Mouse (Mus musculus) thymus, postnatal 14 days (tissue): ENCODE data around the gene Sbf2.
"Not testable (repeated sequence)": the region's sequence is repeated elsewhere in the genome, so short reads cannot be mapped to it uniquely, and the experiment has no call there.

Experiments used
- DNase-seq: peaks from one replicate; pipeline ENCODE4 v3.0.0; 2021

Sbf2 gene

GRCm38 (mm10) chr7:110629892-110630666 lies 15.4 kb upstream of the Sbf2 start:
- DNase-seq, result peak; percentile 84

- no peak for DNase-seq
Measured at GRCm38 (mm10) chr7:110628611-110629354, 14.1 kb upstream of the Sbf2 start.

- DNase-seq, result no peak
Measured at GRCm38 (mm10) chr7:110628273-110628600, 13.5 kb upstream of the Sbf2 start.

- DNase-seq, result peak; percentile 71
Measured at GRCm38 (mm10) chr7:110627486-110628272, 13.0 kb upstream of the Sbf2 start, which contains the start of gene Adm. Adm (plus strand) TSS chr7:110627661.

- DNase-seq, result peak; percentile 60
Measured at GRCm38 (mm10) chr7:110627099-110627482, 12.4 kb upstream of the Sbf2 start.

GRCm38 (mm10) chr7:110626186-110627098 lies 11.7 kb upstream of the Sbf2 start:
- DNase-seq, result no peak

GRCm38 (mm10) chr7:110625489-110625888 lies 10.8 kb upstream of the Sbf2 start:
- DNase-seq, result no peak

GRCm38 (mm10) chr7:110624961-110625360 lies 10.2 kb upstream of the Sbf2 start:
- DNase-seq, result no peak

- no peak for DNase-seq
Measured at GRCm38 (mm10) chr7:110624067-110624466, 9.3 kb upstream of the Sbf2 start.

- no peak for DNase-seq
Measured at GRCm38 (mm10) chr7:110619086-110619611, 4.4 kb upstream of the Sbf2 start.

- DNase-seq, result no peak
Measured at GRCm38 (mm10) chr7:110615792-110616191, 1.1 kb upstream of the Sbf2 start.

- peak; percentile 39 for DNase-seq
Measured at GRCm38 (mm10) chr7:110615151-110615631, 469 bp upstream of the Sbf2 start.

GRCm38 (mm10) chr7:110613381-110614132 lies 1.2 kb downstream of the Sbf2 start:
- no peak for DNase-seq

GRCm38 (mm10) chr7:110606906-110607305 lies 7.8 kb downstream of the Sbf2 start:
- no peak for DNase-seq

- DNase-seq, result no peak
Measured at GRCm38 (mm10) chr7:110605476-110605875, 9.2 kb downstream of the Sbf2 start.

GRCm38 (mm10) chr7:110597141-110597540 lies 17.6 kb downstream of the Sbf2 start:
- no peak for DNase-seq

- not testable (repeated sequence) for DNase-seq
Measured at GRCm38 (mm10) chr7:110593991-110594390, 20.7 kb downstream of the Sbf2 start.

- no peak for DNase-seq
Measured at GRCm38 (mm10) chr7:110587721-110588120, 27.0 kb downstream of the Sbf2 start.

- no peak for DNase-seq
Measured at GRCm38 (mm10) chr7:110585250-110585649, 29.5 kb downstream of the Sbf2 start.

GRCm38 (mm10) chr7:110584159-110584558 lies 30.6 kb downstream of the Sbf2 start:
- DNase-seq, result no peak

GRCm38 (mm10) chr7:110583705-110584104 lies 31.0 kb downstream of the Sbf2 start:
- no peak for DNase-seq
